Mouse (Mus musculus): ENCODE measurements at regions not wholly inside any gene's neighbourhood (a gene's known extent, or its start where the extent isn't known, plus 50 kb on each side); places are given as distances from the start of the nearest gene placed in this dataset.
A peak's percentile ranks its signal among the peaks of the same experiment; 100 is the strongest.

DNA sequence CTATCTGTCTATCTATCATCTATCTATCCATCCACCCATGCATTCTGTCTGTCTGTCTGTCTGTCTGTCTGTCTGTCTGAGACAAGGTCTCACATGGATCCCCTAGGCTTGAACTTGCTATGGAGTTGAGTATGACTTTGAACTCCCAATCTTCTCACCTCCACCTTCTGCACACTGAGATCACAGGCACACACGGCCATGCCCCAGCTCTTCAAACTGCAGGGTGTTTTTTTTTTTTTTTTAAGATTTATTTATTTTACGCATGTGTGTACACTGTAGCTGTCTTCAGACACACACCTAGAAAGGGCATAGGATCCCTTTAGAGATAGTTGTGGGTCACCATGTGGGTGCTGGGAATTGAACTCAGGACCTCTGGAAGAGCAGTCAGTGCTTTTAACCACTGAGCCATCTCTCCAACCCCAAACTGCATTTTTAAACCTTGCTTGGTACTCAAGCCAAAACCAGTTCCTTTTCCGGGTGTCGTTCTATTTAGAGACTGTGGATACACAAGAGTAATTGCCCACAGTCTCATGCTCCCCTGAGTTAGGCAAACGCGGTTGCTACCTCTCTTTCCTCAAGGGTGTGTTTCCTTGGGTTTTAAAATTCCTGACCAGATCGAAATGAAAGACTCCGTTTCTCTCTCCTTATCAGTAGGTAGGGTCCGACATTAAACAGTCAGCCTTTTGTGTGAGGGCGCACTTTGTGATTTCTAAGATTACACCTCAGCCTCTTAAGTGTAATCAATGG, 57.0 kb upstream of the Zfp217 start:
- Histone ChIP-seq H3K27ac (peak overlapping the region; percentile 78), H3K9ac (ENCODE audit: low read depth, low read length) (peak overlapping the region; percentile 39), H3K4me3 (peak overlapping the region; percentile 52), H3K4me1 (ENCODE audit: control insufficient read depth, insufficient read depth, low read length) (peaks cover 11% of the 10 kb centered on the region), H3K27me3 (ENCODE audit: control insufficient read depth, insufficient read depth, low read length) (no peaks in the 10 kb centered on the region), H3K79me2 (replicated peaks; ENCODE audit: control insufficient read depth, insufficient read depth, low read length) (no peaks in the 10 kb centered on the region), H3K36me3 (ENCODE audit: control insufficient read depth, insufficient read depth, low read length) (no peaks in the 10 kb centered on the region)
- peak in 1 of 2 experiments; percentile 33 for DNase-seq
- intact Hi-C loops (cut with DNase I) = loop anchor here (5.0 kb wide), 2 partner anchors 33 to 43 kb away; no protein-coding TSS in a partner anchor
- 17% methylated on average over 10 of the region's 10 CpGs for WGBS
- TF ChIP-seq CTCF (IDR thresholded peaks at IDR 0.05) (no peak), POLR2A (IDR thresholded peaks at IDR 0.05; ENCODE audit: insufficient read depth, low read depth, low read length) (no peak), EP300 (IDR thresholded peaks at IDR 0.05; ENCODE audit: insufficient read depth, low read depth, low read length) (no peak)

DNA sequence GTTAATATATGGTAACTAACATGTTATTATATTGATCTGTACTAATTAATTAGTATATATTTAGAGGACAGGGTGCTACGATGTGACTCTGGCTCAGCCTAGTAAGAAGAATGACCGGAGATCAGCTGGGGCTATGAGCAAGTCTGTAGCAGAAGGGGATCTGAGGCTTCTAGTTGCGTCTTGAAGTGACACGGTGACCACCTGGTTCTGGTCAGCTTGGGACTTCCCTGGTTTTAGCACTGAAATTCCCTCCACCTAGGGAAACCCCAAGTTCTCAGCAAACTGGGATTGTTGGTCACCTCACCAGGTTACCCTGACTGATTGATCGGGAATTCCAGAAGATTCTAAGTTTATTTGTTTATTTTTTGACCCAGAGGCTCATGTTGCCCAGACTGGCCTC, 55.6 kb upstream of the Zfp217 start:
- no peak for DNase-seq
- Histone ChIP-seq H3K27ac (no peak overlapping the region), H3K4me3 (no peak overlapping the region), H3K27me3 (ENCODE audit: control insufficient read depth, insufficient read depth, low read length) (no peaks in the 10 kb centered on the region), H3K36me3 (ENCODE audit: control insufficient read depth, insufficient read depth, low read length) (no peaks in the 10 kb centered on the region), H3K9ac (ENCODE audit: low read depth, low read length) (no peak overlapping the region), H3K79me2 (replicated peaks; ENCODE audit: control insufficient read depth, insufficient read depth, low read length) (no peaks in the 10 kb centered on the region), H3K4me1 (ENCODE audit: control insufficient read depth, insufficient read depth, low read length) (no peaks in the 10 kb centered on the region; the same call in 1 of the 2 replicates)
- intact Hi-C loops (cut with DNase I) = loop anchor here (2.0 to 5.0 kb wide), 2 partner anchors 19 to 41 kb away; no protein-coding TSS in a partner anchor
- 96% methylated on average over 5 of the region's 5 CpGs for WGBS
- TF ChIP-seq POLR2A (IDR thresholded peaks at IDR 0.05; ENCODE audit: insufficient read depth, low read depth, low read length) = no peak
- no peak for TF ChIP-seq EP300 (IDR thresholded peaks at IDR 0.05; ENCODE audit: insufficient read depth, low read depth, low read length)
- no peak for TF ChIP-seq CTCF (IDR thresholded peaks at IDR 0.05)

DNA sequence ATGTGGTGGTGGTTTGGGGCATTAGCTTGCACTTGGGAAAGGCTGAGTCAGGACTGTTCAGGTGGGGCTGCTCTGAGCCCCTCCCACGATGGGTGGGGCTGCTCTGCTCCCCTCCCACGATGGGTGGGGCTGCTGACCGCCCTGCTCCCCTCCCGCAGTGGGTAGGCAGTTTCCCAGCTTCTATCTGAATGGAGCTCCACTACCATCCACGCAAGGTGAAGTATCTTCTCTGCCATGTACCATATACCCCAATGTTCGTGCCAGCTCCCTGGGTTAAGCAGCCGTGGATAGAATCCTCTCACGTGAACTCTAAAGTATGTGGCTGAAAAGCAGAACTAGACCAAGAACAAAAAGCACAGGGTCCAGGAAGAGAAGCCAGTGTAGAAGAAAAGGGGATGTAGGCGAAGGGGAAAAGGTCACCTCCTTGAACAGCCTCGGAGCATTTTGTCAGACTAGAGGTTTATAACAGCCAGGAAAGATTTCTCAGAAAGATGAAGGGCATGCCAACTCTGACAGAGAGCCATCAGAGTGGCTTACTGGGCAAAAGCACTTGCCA, 54.0 kb upstream of the Zfp217 start:
- WGBS = 65% methylated on average over 10 of the region's 10 CpGs
- intact Hi-C loops (cut with DNase I) = loop anchor here (2.0 to 5.0 kb wide), 2 partner anchors 17 to 40 kb away; no protein-coding TSS in a partner anchor
- Histone ChIP-seq H3K9ac (ENCODE audit: low read depth, low read length) (no peak overlapping the region), H3K27me3 (ENCODE audit: control insufficient read depth, insufficient read depth, low read length) (no peaks in the 10 kb centered on the region), H3K79me2 (replicated peaks; ENCODE audit: control insufficient read depth, insufficient read depth, low read length) (no peaks in the 10 kb centered on the region), H3K27ac (no peak overlapping the region), H3K4me1 (ENCODE audit: control insufficient read depth, insufficient read depth, low read length) (no peaks in the 10 kb centered on the region), H3K4me3 (no peak overlapping the region), H3K36me3 (ENCODE audit: control insufficient read depth, insufficient read depth, low read length) (no peaks in the 10 kb centered on the region)
- peak in 1 of 2 experiments; percentile 45 for DNase-seq
- no peak for TF ChIP-seq EP300 (IDR thresholded peaks at IDR 0.05; ENCODE audit: insufficient read depth, low read depth, low read length)
- TF ChIP-seq CTCF (IDR thresholded peaks at IDR 0.05) = no peak
- no peak for TF ChIP-seq POLR2A (IDR thresholded peaks at IDR 0.05; ENCODE audit: insufficient read depth, low read depth, low read length)

Data from heart, adult 2 months (tissue).